Comparison of ENCODE assay signal across 8 mouse cellular contexts in the genomic region with DNA sequence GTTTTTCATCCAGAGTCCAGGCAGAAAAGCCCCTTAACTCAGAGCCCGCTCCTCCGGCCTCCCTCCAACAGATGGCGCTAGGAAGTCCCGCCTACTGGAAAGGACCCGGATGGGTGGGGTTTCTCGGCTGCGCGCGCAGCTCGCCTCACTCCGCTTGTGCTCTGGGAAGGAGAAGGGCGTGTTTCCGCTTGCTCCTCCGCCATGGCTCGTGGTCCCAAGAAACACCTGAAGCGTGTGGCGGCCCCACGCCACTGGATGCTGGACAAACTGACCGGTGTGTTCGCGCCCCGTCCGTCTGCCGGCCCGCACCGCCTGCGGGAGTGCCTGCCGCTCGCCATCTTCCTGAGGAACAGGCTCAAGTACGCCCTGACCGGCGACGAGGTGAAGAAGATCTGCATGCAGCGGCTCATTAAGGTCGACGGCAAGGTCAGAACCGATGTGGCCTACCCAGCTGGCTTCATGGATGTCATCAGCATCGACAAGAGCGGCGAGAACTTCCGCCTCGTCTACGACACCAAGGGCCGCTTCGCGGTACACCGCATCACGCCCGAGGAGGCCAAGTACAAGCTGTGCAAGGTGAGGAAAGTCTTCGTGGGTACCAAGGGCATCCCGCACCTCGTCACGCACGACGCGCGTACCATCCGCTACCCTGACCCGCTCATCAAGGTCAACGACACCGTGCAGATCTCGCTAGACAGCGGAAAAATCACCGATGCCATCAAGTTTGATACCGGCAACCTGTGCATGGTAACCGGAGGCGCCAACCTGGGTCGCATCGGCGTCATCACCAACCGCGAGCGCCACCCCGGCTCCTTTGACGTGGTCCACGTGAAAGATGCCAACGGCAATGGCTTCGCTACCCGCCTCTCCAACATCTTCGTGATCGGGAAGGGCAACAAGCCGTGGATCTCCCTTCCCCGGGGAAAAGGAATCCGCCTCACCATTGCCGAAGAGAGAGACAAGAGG.
DNase-seq lines count a peak whose midpoint lies in the region; ATAC-seq and TF ChIP-seq lines count a peak whose summit lies in the region.

No protein-coding gene starts in this region.

- peak overlapping the region; percentile 57 for H3K4me2 ChIP-seq in embryonic facial prominence, embryonic 12.5 days (replicated peaks)
- peak overlapping the region; percentile 80 for H3K4me2 ChIP-seq in heart, embryonic 14.5 days (ENCODE audit: low read length)
- H3K4me2 ChIP-seq in kidney, embryonic 16.5 days (replicated peaks; ENCODE audit: low read depth, low read length), result peak overlapping the region; percentile 61

- H3K9me3 ChIP-seq in E14TG2a.4 (ENCODE audit: low read length), result no peaks in the 10 kb centered on the region
- 0 out of 2 replicates have a peak, but pooled peaks cover 4% of the 10 kb centered on the region for H3K9me3 ChIP-seq in embryonic facial prominence, embryonic 12.5 days
- H3K9me3 ChIP-seq in heart, embryonic 14.5 days (ENCODE audit: control insufficient read depth, low read length), result peaks cover 7% of the 10 kb centered on the region
- peaks cover 20% of the 10 kb centered on the region for H3K9me3 ChIP-seq in kidney, embryonic 16.5 days (ENCODE audit: low read length)

- peak overlapping the region; percentile 43 for H3K9ac ChIP-seq in embryonic facial prominence, embryonic 12.5 days
- peak overlapping the region; percentile 76 for H3K9ac ChIP-seq in heart, embryonic 14.5 days (ENCODE audit: low read length)
- H3K9ac ChIP-seq in kidney, embryonic 16.5 days (replicated peaks; ENCODE audit: low read length), result peak overlapping the region; percentile 67

- WGBS in embryonic facial prominence, embryonic 12.5 days, result 29% methylated on average over 85 of the region's 85 CpGs
- 26% methylated on average over 84 of the region's 85 CpGs for WGBS in heart, embryonic 14.5 days
- WGBS in kidney, embryonic 16.5 days, result 32% methylated on average over 85 of the region's 85 CpGs

- ATAC-seq in embryonic facial prominence, embryonic 12.5 days (ENCODE audit: insufficient number of reproducible peaks, insufficient read depth, low FRiP score, low TSS enrichment), result peak; percentile 64; the same call in 1 of the 2 replicates
- peak; percentile 66; the same call in 1 of the 2 replicates for ATAC-seq in heart, embryonic 14.5 days (ENCODE audit: insufficient number of reproducible peaks, insufficient read depth, low FRiP score, low read depth)
- peak; percentile 82 for ATAC-seq in kidney, embryonic 16.5 days (ENCODE audit: low FRiP score, low TSS enrichment)

- H3K4me1 ChIP-seq in E14TG2a.4 (replicated peaks; ENCODE audit: low read depth, low read length), result peaks cover 30% of the 10 kb centered on the region
- no peaks in the 10 kb centered on the region for H3K4me1 ChIP-seq in embryonic facial prominence, embryonic 12.5 days
- H3K4me1 ChIP-seq in heart, embryonic 14.5 days (ENCODE audit: control insufficient read depth in 2 of 2, insufficient read depth in 2 of 2, low read length in 2 of 2), result peaks cover 0 to 4% of the 10 kb centered on the region in 2 experiments; a peak in 1 of 4 replicates
- 0 out of 2 replicates have a peak, but pooled peaks cover 2% of the 10 kb centered on the region for H3K4me1 ChIP-seq in kidney, embryonic 16.5 days (ENCODE audit: insufficient read depth, low read length)

- TF ChIP-seq CTCF in E14TG2a.4 (conservative IDR thresholded peaks at IDR 0.05; ENCODE audit: low read length), result peak; percentile 58

- DNase-seq in adrenal gland, postnatal 4 days (ENCODE audit: low spot score in 2 of 2), result peak; percentile 31 to 43
- peak; percentile 32 to 50 for DNase-seq in lung, adult 18-20 months
- peak; percentile 70 for DNase-seq in retina, adult 2 months (ENCODE audit: low read depth, low spot score)
- peak; percentile 40 for DNase-seq in urinary bladder, postnatal 25 days (ENCODE audit: low spot score)

- no peak overlapping the region for H3K27ac ChIP-seq in embryonic facial prominence, embryonic 12.5 days
- H3K27ac ChIP-seq in heart, embryonic 14.5 days (replicated peaks in 1 of 2; ENCODE audit: control insufficient read depth in 1 of 2, insufficient read depth in 1 of 2, low read depth in 2 of 2, low read length in 2 of 2), result peak overlapping the region in 1 of 2 experiments; percentile 53; a peak in 1 of 4 replicates
- no peak overlapping the region for H3K27ac ChIP-seq in kidney, embryonic 16.5 days (ENCODE audit: low read length)

- H3K36me3 ChIP-seq in E14TG2a.4 (ENCODE audit: insufficient read depth, low read length), result peaks cover 28% of the 10 kb centered on the region
- H3K36me3 ChIP-seq in embryonic facial prominence, embryonic 12.5 days, result peaks cover 12% of the 10 kb centered on the region; the same call in 1 of the 2 replicates
- peaks cover 13% of the 10 kb centered on the region for H3K36me3 ChIP-seq in heart, embryonic 14.5 days (ENCODE audit: control insufficient read depth, insufficient read depth, low read length)
- peaks cover 19% of the 10 kb centered on the region for H3K36me3 ChIP-seq in kidney, embryonic 16.5 days (ENCODE audit: insufficient read depth, low read length)

- peak overlapping the region; percentile 94 for H3K4me3 ChIP-seq in E14TG2a.4 (replicated peaks; ENCODE audit: low read length)
- peak overlapping the region; percentile 49 for H3K4me3 ChIP-seq in embryonic facial prominence, embryonic 12.5 days
- H3K4me3 ChIP-seq in heart, embryonic 14.5 days (ENCODE audit: control insufficient read depth in 1 of 2, insufficient read depth in 1 of 2, low read depth in 1 of 2, low read length in 2 of 2), result peak overlapping the region; percentile 57 to 59
- H3K4me3 ChIP-seq in kidney, embryonic 16.5 days (ENCODE audit: low read length), result peak overlapping the region; percentile 54

- no peaks in the 10 kb centered on the region for H3K27me3 ChIP-seq in E14TG2a.4 (ENCODE audit: insufficient read depth, low read length)
- H3K27me3 ChIP-seq in embryonic facial prominence, embryonic 12.5 days, result no peaks in the 10 kb centered on the region
- no peaks in the 10 kb centered on the region for H3K27me3 ChIP-seq in heart, embryonic 14.5 days (ENCODE audit: control insufficient read depth, insufficient read depth, low read length)
- H3K27me3 ChIP-seq in kidney, embryonic 16.5 days (ENCODE audit: insufficient read depth, low read length), result no peaks in the 10 kb centered on the region
